Mouse (Mus musculus) ovary, postnatal 10 days (tissue): ENCODE data around the gene Itprid1.

ENCODE experiments used
- DNase-seq: peaks from one replicate; pipeline ENCODE4 v3.0.0; 2022; ENCODE audit warnings: low spot score

Gene Itprid1

DNA sequence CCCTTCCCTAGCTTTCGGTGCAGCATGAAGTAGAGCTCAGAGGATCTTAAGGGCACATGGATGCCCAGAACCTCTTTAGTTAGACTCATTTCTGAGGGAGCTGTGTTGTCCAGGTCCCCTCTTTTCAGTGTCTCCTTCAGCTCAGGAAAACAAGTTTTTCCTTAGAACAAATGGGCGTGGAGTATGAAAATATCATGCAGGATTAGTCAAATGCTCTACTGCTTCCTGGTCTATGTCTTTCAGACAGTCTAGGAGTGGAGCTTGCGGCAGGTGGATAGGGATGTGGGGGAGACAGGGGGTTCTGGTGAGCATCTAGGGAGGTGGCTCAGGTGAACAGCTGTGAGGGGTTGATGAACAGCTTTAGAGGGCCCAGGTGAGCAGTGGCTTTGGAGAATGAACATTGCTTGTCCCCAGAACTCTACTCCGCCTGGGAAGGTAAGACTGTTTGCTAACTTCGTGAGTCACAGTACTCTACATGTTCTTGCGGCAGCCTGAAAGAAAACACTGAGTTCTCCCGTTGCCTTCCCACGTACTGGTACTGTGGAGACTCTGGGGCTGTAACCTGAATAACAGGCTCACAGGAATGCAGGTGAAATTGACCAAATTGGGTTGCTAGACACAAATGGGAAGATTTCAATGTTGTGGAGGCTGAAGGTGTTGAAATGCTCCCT, at the start of gene Itprid1:
TSS of gene Itprid1 (plus strand) at position 246 of the 671 bp plus-strand sequence.
- no peak for DNase-seq

DNA sequence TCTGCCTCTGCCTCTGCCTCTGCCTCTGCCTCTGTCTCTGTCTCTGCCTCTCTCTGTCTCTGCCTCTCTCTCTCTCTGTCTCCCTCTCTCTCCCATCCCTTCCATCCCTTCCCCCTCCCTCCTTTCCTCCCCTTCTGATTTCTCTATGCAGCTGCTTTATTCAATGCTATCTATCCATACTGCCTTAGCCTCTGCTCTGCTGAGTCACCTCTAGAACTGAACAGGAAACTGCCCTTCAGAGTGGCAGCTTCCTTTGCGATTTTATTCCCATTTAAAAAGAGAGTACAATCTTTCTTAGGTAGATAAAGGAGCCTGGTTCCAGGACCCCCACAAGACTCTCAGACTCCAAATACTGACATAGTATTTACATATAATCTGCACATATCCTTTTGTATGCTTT, 47.1 kb upstream of the Itprid1 start:
- DNase-seq, result no peak

DNA sequence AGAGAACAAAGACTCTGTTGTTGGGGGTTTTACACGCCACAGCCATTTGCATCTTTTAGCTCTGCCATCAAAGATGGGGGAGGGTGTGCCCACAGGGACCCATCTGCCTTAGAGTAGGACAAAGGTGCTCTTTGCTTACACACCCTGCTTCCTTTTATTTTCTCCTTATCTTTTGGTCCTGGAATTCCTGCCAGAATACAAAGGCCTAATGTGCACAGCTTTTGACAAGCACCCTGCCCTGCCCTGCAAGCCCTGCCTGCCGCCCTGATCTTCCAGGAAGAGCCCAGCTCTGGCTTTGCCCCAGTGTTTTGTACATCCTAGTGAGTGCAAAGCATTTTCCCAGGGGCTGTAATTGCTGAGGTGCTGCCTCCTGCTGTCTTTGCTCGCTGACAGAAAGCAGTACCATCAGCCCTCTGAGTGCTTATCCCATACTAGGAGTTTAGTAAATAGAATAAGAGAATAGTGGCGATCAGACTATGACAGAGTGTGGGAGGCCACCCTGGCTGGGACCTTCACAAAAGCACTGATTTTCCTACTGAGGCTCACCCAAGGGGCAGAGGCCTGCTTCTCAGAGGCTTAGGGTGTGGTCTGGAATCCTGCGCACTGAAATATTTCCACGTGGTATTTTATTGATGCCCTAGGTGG, 44.7 kb upstream of the Itprid1 start:
- no peak for DNase-seq

GRCm38 (mm10) chr6:55792536-55792935, 44.2 kb upstream of the Itprid1 start:
- no peak for DNase-seq

GRCm38 (mm10) chr6:55802686-55803085, 34.0 kb upstream of the Itprid1 start:
- DNase-seq, result no peak

DNA sequence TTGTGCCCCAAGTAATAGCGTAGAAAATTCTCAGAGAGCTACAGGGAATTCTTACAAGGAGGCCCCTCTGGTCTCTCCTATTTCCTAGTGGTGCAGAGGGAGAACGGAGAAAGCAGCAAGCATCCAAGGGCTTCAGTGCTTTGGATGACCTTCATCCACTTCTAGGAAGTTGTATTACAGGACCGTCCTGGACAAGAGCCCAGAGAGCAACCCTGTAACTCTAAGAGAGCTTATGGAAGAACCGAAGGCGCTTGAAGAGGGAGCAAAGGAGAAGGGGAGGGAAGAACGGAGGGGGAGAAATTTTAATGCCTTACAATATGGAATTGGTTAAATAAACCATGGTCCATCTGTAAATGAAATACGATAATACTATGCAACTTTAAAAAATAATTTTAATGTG, 33.3 kb upstream of the Itprid1 start:
- DNase-seq, result no peak

- DNase-seq, result no peak
These were observed 32.6 kb upstream of the Itprid1 start for GRCm38 (mm10) chr6:55803991-55804680.

DNA sequence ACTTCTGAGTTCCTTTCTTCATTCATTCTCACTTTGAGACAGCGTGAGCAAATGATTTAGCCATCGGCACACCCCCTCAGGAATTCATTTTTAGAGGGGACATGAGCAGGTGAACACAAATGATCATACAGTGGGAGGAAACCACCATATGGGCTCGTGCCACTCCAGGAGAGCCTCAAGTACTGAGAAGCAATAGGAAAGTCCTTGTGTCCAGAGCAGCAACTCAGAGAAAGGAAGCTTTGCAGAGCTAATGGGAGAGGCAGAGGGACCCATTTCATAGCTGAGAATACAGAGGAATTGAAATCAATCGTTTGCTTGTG, 32.1 kb upstream of the Itprid1 start:
- no peak for DNase-seq

DNA sequence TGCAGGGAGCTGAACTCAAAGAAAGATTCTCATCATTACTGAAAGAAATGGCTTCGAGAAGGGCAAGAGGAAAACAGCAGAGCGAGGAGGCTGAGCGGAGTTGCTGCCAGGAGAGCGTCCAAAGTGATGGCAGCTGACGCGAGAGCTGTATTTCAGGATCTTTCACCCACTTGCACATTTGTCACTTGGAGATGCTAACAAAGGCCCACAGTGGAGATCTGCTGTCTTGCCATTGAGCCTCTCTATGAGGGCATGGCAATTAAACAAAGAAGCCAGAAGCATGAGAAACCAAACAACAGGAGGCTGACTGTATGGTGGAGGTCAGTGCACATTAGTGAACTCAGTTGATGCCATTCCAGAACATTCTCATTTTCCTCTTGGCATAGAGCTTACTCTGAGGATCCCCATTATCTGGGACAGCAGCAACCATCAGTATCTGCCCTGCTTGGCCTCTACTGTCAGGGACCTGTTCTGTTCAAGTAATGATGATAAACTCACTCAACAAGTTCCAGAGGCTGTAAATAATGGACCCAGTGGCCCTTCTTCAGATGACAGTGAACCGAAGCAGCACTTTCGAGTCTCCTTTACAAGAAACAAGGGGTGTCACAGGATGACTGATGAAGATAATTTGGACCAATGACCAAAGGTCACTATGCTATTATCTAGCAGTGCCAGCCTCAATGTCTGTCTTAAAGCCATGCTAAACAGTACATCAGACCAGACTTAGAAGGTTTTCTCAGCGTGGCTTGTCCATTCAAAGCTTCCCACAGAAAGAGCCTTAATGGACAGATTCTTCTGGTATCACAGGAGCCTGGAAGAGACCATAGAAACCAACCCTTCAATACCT, 31.2 kb upstream of the Itprid1 start:
- no peak for DNase-seq

- DNase-seq, result no peak
These were observed 30.2 kb upstream of the Itprid1 start for GRCm38 (mm10) chr6:55806537-55806936.

- DNase-seq, result no peak
These were observed 28.0 kb upstream of the Itprid1 start for GRCm38 (mm10) chr6:55808692-55809091.

- DNase-seq, result no peak
These were observed 25.5 kb upstream of the Itprid1 start for GRCm38 (mm10) chr6:55811153-55811552.

GRCm38 (mm10) chr6:55812353-55812752, 24.3 kb upstream of the Itprid1 start:
- DNase-seq, result no peak

DNA sequence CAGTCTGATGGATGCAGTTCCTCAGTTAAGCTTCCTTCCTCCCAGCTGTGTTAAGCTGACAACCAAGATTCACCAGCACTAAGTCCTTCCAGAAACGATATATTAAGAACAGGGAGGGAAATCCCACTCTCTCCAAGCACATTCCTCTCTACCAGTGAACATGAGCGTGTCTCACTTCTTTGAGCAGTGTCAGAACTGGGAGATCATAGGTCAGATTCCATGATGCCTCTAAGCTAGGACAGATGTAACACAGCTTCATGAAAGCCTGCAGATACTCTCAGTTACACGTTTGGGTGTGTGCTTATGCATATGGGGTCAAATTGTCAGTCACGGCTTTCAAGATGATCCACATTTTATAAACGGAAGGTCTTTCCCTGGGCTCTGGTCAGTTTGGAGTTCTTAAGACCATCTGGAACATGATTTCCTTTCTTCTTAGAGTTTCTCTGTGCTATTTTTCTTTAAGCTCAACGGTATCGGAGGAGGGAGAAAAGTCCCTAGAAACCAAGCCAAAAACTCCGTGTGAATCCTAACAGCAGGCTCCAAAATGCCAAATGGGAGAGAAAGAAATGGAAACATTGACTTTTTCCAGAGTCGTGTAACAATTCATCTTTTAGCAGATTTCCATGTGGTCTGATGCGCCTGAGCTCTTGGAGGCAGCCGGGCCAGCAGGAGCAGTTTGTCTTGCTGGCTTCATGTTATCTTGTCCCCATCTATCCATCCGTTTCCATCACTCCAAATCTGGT, 22.3 kb upstream of the Itprid1 start:
- no peak for DNase-seq

DNA sequence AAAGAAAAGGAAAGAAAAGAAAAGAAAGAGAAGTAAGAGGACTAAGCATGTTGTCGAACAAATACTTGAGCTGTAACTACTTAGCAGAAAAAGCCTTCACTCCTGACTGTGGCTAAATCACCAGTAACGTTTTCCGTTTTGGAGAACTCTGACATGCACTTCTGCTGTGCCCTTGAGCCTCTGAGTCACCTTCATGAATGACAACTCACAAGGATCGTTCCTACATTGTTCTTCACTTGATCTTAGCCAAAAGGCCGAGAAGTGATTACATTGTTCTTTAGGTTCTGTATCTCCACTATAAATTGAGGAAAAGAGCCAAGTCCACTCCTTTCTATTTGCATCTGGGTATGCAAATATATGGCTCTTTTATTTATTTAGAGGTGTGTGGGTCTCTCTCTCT, 19.8 kb upstream of the Itprid1 start:
- no peak for DNase-seq

GRCm38 (mm10) chr6:55829722-55830121, 7.0 kb upstream of the Itprid1 start:
- no peak for DNase-seq

DNA sequence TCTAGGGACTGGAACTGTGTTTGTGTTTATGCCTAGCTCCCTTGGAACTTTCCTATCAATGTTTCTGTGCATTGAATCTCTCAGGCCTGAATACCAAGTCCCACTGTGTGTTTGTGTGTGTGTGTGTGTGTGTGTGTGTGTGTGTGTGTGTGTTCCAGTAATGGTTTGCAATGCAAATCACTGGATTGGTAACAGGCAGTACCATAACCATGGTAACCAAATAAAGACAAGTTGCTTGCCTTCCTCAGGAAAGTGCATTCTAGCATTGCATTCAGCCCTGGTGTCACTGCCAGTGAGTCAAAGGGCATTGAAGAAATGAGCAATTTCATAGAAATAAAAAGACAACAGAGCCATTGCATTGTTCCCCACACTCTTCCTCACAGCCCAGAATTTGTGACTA, 15.9 kb downstream of the Itprid1 start:
- DNase-seq, result no peak

DNA sequence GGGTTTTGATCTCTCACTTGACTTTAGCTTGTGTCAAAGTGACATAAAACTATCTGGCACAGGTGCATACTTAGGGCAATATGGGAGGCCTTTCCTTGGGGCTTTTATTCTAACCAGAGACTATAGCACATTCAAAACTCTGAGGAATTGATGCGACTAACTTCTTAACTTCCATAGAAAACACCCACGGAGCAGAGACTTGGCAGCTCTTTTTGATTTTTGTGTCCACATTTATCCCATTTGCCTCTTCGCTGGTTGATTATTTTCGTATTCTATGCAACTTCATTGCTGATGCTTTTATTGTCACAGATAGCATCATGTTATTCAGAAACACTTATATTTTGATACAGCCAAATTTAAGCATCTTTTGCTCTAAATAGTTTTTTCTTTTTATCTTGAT, 19.4 kb downstream of the Itprid1 start:
- DNase-seq, result no peak

DNA sequence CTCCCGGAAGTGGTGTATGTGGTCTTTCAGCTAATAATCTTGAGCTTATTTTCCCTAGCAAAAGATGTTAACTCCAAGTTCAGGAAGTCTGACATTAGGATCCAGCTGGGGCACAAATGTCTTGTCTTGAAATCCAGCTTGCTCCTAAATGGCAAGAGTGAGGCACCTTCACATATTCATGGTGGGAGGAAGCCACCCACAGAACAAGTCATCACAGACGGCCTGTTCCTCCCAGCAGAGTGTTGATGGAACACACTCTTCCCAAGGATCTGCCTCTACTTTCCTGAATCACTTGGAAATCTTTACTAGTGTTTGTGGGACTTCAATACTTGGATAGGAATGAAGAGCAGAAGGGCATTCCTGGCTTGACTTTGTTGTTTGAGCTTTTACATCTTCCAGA, 28.5 kb downstream of the Itprid1 start:
- DNase-seq, result no peak

GRCm38 (mm10) chr6:55879356-55879960, 42.8 kb downstream of the Itprid1 start:
- DNase-seq, result no peak

GRCm38 (mm10) chr6:55880886-55881285, 44.2 kb downstream of the Itprid1 start:
- DNase-seq, result no peak
